Mouse (Mus musculus): ENCODE data around the gene A730015C16Rik.

A730015C16Rik gene

DNA sequence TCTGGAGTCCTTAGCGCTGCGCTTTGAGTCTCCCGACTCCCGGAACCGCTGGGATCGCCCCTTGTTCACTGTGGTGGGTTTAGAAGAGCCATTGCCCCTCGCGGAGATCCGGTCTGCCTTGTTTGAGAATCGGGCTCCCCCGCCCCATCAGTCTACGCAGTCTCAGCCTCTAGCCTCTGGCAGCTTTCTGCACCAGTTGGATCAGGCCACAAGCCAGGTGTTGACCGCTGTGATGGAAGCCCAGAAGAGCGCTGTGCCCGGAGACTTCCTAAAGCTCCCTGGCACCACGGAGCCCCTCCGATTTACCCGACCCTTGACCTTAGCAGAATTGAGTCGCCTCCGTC lies at the start of gene A730015C16Rik:
Gene A730015C16Rik, minus strand, starts transcription at position 115 of the 344 bp plus-strand sequence.
- DNase-seq (ENCODE audit: low spot score), result no peak

DNA sequence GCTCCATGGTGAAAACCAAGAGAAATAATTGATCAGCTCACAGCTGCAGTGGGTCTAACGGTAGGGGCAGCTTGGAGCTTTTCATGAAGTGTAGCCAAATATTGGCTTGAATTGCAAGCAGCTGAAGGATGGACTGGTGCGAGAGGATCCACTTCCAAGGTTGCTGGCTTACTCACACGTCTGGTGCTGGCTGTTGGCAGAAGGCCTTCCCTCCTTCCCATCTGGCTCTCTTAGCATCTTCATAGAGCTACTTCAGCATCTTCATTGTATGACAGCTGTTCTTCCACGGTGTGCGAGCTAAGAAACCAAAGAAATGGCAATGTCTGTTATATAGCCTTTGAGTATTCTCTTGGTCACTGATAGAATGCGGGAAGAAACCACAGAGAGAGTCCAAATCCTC lies 42.5 kb upstream of the A730015C16Rik start:
- DNase-seq (ENCODE audit: low spot score), result no peak

DNA sequence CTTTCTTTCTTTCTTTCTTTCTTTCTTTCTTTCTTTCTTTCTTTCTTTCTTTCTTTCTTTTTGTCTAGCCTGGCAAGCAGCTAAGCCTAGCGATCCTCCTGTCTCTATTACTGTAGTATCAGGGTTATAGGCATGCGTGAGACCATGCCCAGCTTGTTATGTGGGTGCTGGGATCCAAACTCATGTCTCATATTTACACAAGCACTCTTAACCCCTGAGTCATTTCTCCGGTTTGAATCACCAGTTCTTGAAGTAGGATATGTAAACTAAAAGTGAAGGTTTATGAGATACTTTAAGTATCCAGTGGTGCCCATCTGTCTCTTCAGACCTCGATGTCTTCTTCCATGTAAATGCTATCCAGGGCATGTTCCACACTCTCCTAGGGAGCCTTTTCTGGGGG lies 39.0 kb upstream of the A730015C16Rik start:
- no peak for DNase-seq (ENCODE audit: low spot score)

DNA sequence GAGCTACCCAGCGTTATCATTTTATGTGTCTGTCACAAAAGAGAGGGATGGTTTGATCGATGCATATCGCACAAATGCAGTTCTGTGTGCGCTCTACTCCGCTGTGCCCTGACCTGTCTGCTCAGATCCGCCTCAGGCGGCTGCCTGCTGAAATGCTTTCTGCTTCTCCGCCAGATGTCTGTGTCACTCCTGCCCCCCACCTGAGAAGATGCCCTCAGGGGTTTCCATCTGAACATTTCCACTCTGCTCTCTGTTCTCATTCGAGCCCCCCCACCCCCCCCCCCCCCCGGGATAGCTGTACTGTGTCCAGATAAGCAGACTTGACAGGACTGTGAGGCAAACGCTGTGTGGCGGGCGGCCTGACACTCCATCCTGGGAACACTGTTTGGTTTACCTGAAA lies 35.4 kb upstream of the A730015C16Rik start:
- no peak for DNase-seq (ENCODE audit: low spot score)

DNA sequence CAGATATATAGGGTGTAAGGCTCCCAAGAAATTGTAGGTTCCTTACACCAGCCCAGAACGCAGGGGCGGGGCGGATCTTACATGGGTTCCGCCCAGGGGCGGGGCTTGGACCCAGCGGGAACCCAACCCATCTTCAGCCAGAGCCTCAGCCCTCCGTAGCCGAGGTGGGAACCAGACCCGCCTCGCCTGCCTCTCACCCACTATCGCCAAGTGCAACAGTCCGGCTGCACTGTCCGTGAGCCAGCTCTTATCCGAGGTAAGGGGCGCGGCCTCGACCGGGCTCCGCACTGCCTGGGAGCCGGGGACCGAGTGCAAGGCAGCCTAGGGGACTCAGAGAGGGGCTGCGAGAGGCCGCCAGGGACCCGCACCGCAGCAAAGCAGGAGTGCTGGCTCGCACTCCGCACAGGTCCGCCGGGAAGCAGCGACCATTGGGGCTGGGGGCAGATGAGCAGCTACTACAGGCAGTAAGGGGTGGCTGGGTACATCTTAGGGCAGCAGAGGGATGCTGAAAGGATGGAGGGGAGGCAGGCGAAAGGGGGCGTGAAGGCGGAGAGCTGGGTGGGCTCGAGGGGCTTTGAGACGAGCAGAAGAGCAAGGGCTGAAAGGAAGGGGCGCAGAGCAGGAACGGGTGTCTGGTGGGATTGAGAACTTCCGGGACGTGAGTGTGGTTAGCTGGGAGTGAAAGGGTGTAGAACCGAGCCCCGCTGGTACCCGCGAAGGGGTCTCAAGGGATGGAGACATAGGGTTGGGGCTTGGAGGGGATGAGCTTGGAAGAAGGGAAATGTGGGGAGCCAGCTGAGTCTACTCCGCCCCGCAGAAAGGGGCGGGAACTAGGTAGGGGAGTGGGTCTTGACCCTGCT lies 30.8 kb upstream of the A730015C16Rik start, which contains the start of gene Rab3b:
Gene Rab3b, plus strand, starts transcription at position 101 of the 860 bp plus-strand sequence.
- peak; percentile 60 for DNase-seq (ENCODE audit: low spot score)

DNA sequence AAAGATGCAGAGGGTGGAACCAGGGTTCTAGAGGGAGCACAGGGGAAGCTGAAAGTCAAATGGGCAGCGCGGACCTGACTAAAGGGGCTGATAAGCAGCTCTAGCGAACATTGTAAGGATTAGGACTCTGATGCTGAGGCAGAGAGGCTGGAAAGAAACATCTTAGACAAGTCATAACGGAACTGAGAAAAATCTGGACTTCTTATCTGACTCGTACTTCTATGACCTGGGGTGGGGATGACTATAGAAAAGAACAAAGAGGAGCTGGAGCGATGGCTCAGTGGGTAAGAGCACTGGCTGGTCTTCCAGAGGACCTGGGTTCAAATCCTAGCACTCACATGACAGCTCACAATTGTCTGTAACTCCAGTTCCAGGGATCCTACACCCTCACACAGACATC lies 29.5 kb upstream of the A730015C16Rik start:
- DNase-seq (ENCODE audit: low spot score), result no peak

DNA sequence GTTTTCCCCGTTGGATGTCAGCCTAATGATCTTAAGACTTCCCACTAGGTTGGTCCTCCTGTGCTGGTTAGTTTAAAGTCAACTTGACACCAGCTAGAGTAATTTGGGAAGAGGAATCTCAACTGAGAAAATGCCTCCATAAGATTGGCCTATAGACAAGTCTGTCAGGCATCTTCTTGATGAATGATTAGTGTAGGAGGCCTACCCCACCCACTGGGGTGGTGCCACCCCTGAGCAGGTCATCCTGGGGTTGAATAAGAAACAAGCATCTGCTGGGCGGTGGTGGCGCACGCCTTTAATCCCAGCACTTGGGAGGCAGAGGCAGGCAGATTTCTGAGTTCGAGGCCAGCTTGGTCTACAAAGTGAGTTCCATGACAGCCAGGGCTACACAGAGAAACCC lies 25.3 kb upstream of the A730015C16Rik start:
- DNase-seq (ENCODE audit: low spot score), result no peak

DNA sequence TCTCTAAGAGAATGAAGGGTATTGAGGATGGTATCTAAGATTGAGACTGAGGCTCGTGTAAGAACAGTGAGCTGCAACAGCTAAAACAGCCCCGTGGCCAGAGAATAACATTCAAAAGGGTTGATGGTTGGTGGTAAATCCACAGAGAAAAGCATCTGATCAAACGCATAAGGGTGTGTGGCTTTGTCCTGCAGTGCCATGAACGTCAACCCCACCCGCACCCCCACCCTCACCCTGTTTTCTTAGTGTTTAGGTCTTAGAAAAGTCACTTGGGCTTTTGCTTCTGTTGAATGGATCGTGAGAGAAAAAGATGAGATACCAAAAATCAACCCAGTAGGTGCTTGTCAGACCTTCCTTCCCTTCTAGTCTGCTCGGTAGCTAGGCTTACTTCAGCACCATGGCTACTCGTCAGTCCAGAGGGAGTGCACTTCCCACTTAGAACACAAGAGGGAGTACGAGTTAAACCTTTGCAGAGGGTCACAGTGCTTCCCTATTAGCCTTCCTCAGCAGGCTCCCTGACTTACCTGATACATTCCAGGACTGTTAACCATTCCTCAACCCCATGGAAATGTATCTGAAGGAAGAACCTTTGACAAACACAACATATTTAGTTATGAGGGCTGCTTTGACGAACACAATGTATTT lies 21.4 kb upstream of the A730015C16Rik start:
- peak; percentile 75 for DNase-seq (ENCODE audit: low spot score)

DNA sequence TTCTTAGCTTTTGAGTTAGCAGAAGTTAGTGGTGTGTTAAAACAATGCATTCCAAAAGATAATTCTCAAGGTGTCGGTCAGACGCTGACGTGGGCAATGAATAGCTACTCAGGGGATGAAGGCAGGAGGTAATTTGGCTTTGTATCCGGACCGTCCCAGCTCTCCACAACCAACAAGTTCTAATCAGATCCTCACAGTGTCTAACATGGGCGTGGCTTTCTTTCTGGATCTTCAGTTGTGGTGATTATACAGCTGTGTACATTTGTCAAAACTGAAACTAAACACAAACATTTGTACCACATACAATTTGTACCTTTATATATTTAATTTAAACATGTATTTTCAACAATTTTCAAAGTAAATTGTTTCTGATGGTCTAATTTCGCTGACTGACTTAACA lies 18.4 kb upstream of the A730015C16Rik start:
- DNase-seq (ENCODE audit: low spot score), result no peak

DNA sequence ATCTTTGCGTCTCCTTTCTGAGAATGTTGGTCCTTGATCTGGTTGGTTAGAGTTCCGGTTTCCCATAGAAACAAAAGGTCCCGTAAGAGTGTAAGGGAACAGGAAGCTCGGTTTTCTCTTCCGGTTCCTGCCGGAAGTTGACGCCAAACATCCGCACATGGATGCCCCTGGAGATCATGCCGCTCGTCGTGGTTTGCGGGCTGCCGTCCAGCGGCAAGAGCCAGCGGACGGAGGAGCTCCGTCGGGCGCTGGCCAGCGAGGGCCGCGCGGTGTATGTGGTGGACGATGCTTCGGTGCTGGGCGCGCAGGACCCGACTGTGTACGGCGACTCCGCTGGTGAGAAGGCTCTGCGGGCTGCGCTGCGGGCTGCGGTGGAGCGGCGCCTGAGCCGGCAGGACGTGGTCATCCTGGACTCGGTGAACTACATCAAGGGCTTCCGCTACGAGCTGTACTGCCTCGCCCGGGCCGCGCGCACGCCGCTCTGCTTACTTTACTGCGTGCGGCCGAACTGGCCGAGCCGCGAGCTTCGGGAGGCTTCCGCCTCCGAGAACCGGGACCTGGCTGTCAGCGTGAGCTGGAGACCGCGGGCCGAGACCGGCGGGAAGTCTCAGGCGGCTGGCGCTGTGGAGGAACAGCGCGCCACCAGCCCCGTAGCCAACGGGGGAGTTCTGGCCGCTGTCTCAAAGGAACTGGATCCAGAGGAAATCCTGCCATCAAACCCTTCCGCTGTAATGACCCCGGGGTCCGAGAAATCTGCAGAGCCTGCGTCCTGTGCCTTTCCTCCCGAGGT lies 509 bp downstream of the A730015C16Rik start, which contains the start of gene Kti12:
Gene Kti12, plus strand, starts transcription at position 71 of the 790 bp plus-strand sequence.
- peak; percentile 86 for DNase-seq (ENCODE audit: low spot score)

DNA sequence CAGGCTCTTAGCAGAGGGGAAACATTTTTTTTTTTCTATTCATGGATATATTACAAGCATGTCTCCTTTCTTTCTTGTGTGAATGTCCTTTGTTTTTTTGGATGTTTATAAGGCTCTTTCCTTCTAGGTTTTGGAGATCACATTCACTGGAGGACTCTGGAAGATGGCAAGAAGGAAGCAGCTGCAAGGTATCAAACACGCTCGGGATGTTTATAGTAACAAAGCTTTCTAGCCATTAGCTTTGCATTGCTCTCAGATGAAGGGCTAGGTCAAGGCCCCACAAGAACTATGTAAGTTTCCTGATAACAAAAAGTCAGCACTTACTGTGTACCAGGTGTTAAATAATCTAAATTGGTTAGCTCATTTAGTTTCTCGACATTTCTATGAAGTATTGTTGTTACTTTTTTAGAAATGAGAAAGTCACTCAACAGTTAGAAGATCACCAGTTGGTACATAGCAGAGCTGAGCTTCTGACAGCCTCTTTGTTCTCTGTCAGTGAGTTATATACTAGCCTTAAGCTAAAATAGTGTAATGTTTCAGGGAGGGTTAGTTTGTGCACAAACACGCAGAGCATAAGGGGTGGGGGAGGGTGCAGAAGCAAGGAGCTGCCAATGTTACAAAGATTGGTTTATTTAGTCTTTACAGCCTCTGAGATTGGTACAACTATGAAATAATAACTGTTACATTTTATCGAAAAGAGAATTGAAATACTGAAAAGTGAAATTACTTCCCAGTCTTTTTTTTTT lies 2.4 kb downstream of the A730015C16Rik start:
- no peak for DNase-seq (ENCODE audit: low spot score)

DNA sequence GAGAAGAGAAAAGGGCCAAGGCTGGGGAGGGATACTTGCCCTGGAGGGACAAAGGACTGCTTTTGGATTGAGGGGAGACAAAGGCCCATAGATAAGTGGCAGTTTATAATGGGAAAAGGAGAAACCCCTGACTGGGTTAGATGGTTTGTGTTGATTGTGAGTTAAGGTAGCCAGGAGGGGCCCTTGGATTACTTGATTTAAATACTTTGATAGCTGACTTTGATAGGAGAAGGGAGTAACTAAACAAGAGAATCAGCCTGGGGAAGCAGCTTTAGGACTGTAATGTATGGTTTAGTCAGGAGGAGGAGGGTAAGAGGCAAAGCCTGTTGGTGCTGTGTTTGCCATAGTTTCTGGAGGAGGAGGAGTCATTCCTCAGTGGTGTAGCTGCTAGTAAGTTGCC lies 5.1 kb downstream of the A730015C16Rik start:
- no peak for DNase-seq (ENCODE audit: low spot score)

DNA sequence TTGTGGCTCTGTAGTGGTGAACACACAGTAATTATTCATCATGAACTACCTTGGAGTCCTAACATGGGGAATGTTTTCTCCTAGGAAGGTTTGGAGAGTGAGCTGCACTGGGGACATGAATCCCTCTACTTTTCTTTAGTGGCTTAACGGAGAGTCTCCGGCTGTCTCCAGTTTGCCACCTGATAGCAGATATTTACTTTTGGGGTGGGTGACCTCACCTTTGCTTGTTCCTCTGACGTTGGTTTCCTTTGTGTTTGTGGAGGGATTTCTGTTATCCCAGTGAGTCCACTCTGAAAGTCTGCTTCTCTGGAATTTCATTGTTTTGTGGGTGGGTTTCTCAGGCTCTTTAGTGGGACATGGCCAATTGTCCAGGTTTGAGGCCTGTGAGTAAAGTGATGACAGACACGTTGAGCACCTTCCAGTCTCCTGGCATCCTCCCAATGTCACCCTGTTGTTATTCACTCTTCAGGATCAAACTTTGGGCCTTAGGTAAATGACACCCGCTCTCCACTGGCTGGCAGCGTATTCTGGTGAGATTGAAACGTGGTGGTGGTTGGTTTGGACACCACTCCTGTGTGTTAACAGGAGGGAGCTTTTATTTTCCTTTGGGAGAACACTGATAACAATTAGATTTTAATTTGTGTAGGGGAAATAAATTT lies 6.4 kb downstream of the A730015C16Rik start:
- DNase-seq (ENCODE audit: low spot score), result no peak

DNA sequence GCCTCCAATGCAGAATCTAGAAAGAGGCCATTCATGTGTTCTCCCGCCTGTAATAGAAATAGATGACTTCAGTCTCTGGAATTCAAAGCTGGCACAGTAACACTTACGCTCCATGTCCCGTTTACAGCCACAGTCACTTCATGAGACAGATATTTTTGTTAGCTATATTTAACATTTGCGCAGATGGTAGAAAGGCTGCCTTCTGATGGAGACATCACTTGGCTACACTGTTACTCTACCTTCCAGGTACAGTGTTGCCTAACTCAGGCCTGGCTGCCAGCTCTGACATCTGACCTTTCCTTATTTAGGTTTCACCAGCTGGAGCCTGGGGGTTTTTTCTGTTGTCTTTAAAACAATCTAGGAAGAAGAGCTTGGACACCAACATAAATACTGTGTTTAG lies 10.4 kb downstream of the A730015C16Rik start:
- DNase-seq (ENCODE audit: low spot score), result peak; percentile 19

DNA sequence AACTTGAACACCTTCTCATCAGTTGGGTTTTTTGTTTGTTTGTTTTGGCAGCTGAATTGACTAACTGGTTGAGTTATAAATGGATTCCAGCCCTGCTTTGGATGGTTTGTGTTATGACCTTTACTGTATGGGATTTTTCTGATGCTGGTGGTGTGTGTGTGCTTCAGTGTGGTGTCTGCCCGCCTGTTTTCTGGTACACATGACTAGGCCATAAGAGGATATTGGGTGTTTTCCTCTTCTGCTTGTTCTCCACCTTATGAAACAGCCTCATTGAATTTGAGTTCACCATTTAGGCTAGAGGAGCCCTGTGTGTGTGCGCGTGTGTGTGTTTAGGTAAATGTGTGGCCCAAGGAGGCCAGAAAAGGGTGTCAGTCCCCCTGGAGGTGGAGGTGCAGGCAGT lies 12.9 kb downstream of the A730015C16Rik start:
- no peak for DNase-seq (ENCODE audit: low spot score)

DNA sequence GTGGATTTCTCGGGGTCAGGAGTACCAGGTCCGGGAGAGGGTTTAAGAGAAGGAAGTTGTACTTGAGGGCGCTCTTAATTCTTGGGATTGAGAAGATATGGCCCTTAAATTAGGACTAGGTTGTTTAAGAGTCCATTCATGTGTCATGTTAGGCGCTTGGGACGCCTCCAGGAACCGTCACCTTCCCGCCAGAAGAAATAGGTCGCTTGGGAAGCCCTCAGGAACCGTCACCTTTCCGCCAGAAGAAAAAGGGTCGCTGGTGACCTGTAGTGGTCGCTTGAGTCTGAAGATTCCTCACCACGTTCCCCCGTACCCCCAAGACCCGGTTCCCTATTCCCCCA lies 13.5 kb downstream of the A730015C16Rik start:
- no peak for DNase-seq (ENCODE audit: low spot score)

DNA sequence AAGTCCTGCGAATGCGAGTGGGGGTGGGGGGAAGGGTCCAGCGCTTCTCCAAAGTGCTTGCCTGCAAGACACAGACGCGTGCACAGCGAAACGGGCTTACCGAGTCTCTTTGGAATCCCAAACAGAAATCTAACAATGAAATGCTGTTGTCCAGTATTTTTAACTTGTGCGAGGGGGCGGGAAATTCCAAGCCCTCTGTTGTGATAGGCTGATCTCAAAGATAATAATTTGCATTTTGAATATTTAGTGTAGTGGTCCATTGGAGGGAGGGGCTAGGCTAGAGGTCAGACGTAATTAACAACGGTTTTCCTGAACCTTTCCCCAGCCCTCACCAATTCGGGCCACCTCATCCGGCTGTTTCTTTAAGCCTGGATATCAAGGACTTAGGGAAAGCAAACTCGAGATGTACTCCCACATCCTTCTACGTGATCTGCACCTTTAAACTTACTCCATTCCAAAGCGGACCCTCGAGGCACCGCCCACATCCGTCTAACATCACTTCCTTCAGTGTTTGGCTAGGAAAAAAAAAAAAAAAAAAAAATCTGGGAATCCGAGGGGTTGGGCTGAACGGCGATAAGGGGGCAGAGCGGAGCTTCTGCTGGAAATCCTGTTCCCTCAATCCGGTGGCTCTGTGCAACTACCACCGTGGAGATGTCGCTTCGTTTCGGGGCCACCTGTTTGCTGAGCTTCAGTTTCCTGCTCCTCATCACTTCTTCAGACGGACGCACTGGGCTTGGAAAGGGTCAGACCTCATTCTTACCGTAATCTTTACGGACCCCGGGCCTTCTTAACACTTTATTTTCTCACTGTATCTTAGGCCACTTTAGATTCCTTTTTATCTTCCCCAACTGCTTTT lies 14.1 kb downstream of the A730015C16Rik start, which contains the start of gene Txndc12:
Gene Txndc12, plus strand, starts transcription at position 487 of the 856 bp plus-strand sequence.
- DNase-seq (ENCODE audit: low spot score), result peak; percentile 85

DNA sequence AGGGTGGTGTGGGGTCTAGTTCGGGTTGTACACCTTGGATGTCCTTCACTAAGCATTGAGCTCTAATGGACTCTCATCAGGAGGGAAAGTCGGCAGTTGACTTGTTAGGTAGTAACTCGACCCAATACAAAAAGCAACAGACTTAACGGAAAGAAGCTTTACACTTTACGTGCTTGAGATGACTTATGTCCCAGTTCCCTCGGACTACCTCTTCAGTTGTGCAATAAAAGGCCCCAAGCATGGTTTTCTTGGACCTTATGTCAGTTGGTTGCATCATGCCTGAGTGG lies 14.6 kb downstream of the A730015C16Rik start:
- no peak for DNase-seq (ENCODE audit: low spot score)

DNA sequence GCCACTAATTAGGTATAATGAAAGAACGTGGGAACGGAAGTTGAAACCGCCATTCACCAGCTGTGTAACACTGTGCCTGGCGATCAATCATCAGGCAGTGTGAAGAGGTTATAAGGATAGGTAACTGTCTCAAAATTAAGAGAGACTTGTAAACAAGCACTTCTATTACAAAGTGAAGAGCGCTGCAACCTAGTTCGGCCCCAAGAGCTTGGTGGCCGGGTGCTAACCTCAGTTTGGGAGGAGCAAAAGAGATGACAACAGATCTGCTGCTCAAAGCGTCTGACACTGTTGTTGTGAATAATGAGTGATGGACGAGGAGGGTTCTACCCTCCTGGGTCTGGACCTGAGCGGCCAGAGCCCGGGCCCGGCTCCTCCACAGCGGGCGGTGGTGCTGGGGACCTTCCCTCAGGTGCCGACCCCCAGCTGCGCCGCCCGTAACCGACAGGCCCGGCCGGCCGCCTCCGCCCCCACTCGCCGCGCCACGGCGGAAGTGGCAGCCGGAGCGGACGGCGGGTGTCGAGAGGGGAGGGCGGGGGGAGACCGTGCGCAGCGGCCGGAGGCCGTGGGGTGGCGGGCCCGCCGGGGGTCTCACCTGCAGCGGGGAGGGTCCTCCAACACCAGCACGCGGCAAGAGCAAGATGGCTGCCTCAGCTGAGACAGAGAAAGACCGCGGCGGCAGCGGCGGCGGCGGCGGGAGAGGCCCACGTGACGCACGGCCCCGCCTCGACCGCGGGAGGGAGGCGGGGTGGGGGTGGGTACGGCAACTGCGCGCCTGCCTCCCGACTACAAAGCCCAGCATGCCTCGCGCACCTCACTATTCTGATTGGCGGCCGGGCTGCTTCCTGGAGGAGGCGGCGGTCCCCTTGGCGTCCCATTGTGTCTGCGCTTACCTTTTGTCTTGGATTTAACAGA lies 15.2 kb downstream of the A730015C16Rik start, which contains the start of gene Btf3l4:
Gene Btf3l4, minus strand, starts transcription at position 699 of the 912 bp plus-strand sequence.
- DNase-seq (ENCODE audit: low spot score), result peak; percentile 92

Measured in testis, postnatal 14 days (tissue).